Mouse (Mus musculus): ENCODE measurements at regions not wholly inside any gene's neighbourhood (a gene's known extent, or its start where the extent isn't known, plus 50 kb on each side); places are given as distances from the start of the nearest gene placed in this dataset.

GRCm38 (mm10) chr4:62821288-62821687, 144.1 kb upstream of the Zfp618 start:
- Histone ChIP-seq H3K27ac (no peak overlapping the region), H3K4me3 (no peak overlapping the region), H3K27me3 (no peaks in the 10 kb centered on the region), H3K9me3 (replicated peaks) (no peaks in the 10 kb centered on the region), H3K4me2 (no peak overlapping the region), H3K36me3 (ENCODE audit: poor library complexity, severe bottlenecking) (no peaks in the 10 kb centered on the region), H3K9ac (no peak overlapping the region), H3K4me1 (peaks cover 14% of the 10 kb centered on the region)
- 72% methylated on average over 2 of the region's 2 CpGs for WGBS
- no peak for ATAC-seq

- Histone ChIP-seq H3K4me1 (peaks cover 14% of the 10 kb centered on the region), H3K27ac (no peak overlapping the region), H3K9ac (no peak overlapping the region), H3K4me3 (no peak overlapping the region), H3K9me3 (replicated peaks) (no peaks in the 10 kb centered on the region), H3K27me3 (no peaks in the 10 kb centered on the region), H3K4me2 (no peak overlapping the region), H3K36me3 (ENCODE audit: poor library complexity, severe bottlenecking) (no peaks in the 10 kb centered on the region)
- 43% methylated on average over 7 of the region's 7 CpGs for WGBS
- ATAC-seq: no peak
These were observed 142.8 kb upstream of the Zfp618 start for GRCm38 (mm10) chr4:62822568-62822967.

- no peaks in the 10 kb centered on the region for H3K9me3 ChIP-seq (replicated peaks)
- H3K4me1 ChIP-seq: peaks cover 14% of the 10 kb centered on the region
- H3K9ac ChIP-seq: no peak overlapping the region
- no peaks in the 10 kb centered on the region for H3K27me3 ChIP-seq
- H3K27ac ChIP-seq: no peak overlapping the region
- no peak overlapping the region for H3K4me2 ChIP-seq
- 75% methylated on average over 7 of the region's 7 CpGs for WGBS
- ATAC-seq: no peak
- H3K36me3 ChIP-seq (ENCODE audit: poor library complexity, severe bottlenecking): no peaks in the 10 kb centered on the region
- no peak overlapping the region for H3K4me3 ChIP-seq
These were observed 142.3 kb upstream of the Zfp618 start for GRCm38 (mm10) chr4:62823082-62823481.

GRCm38 (mm10) chr4:62823555-62824250, 141.7 kb upstream of the Zfp618 start:
- Histone ChIP-seq H3K4me3 (no peak overlapping the region), H3K36me3 (ENCODE audit: poor library complexity, severe bottlenecking) (no peaks in the 10 kb centered on the region), H3K27ac (no peak overlapping the region), H3K9me3 (replicated peaks) (no peaks in the 10 kb centered on the region), H3K4me2 (no peak overlapping the region), H3K27me3 (no peaks in the 10 kb centered on the region), H3K9ac (no peak overlapping the region), H3K4me1 (peaks cover 14% of the 10 kb centered on the region)
- ATAC-seq: 0 out of 2 replicates have a peak, but pooled peaks have one; percentile 33
- WGBS: 45% methylated on average over 9 of the region's 9 CpGs

- no peak overlapping the region for H3K4me2 ChIP-seq
- ATAC-seq: no peak
- 68% methylated on average over 10 of the region's 10 CpGs for WGBS
- H3K9me3 ChIP-seq (replicated peaks): no peaks in the 10 kb centered on the region
- H3K4me1 ChIP-seq: peaks cover 14% of the 10 kb centered on the region
- no peaks in the 10 kb centered on the region for H3K27me3 ChIP-seq
- H3K9ac ChIP-seq: no peak overlapping the region
- H3K4me3 ChIP-seq: no peak overlapping the region
- no peak overlapping the region for H3K27ac ChIP-seq
- no peaks in the 10 kb centered on the region for H3K36me3 ChIP-seq (ENCODE audit: poor library complexity, severe bottlenecking)
These were observed 140.8 kb upstream of the Zfp618 start for GRCm38 (mm10) chr4:62824581-62824980.

- H3K27ac ChIP-seq: peak overlapping the region; percentile 14; the same call in 1 of the 2 replicates
- 85% methylated on average over 5 of the region's 5 CpGs for WGBS
These were observed 140.1 kb upstream of the Zfp618 start for GRCm38 (mm10) chr4:62825256-62825655.

GRCm38 (mm10) chr4:62828963-62829362, 136.4 kb upstream of the Zfp618 start:
- no peak for ATAC-seq
- Histone ChIP-seq H3K27me3 (no peaks in the 10 kb centered on the region), H3K4me3 (no peak overlapping the region), H3K4me2 (no peak overlapping the region), H3K9ac (no peak overlapping the region), H3K9me3 (replicated peaks) (no peaks in the 10 kb centered on the region), H3K27ac (no peak overlapping the region), H3K36me3 (ENCODE audit: poor library complexity, severe bottlenecking) (no peaks in the 10 kb centered on the region), H3K4me1 (peaks cover 8% of the 10 kb centered on the region)
- 52% methylated on average over 7 of the region's 7 CpGs for WGBS

More at GRCm38 (mm10) chr4:62825256-62825655, 140.1 kb upstream of the Zfp618 start:
- H3K4me1 ChIP-seq: peaks cover 14% of the 10 kb centered on the region
- no peak for ATAC-seq
- H3K36me3 ChIP-seq (ENCODE audit: poor library complexity, severe bottlenecking): no peaks in the 10 kb centered on the region
- H3K9ac ChIP-seq: no peak overlapping the region
- H3K27me3 ChIP-seq: no peaks in the 10 kb centered on the region
- H3K4me2 ChIP-seq: no peak overlapping the region
- H3K9me3 ChIP-seq (replicated peaks): no peaks in the 10 kb centered on the region
- no peak overlapping the region for H3K4me3 ChIP-seq

- Histone ChIP-seq H3K36me3 (ENCODE audit: poor library complexity, severe bottlenecking) (no peaks in the 10 kb centered on the region), H3K9ac (no peak overlapping the region), H3K27me3 (no peaks in the 10 kb centered on the region), H3K4me3 (no peak overlapping the region), H3K9me3 (replicated peaks) (no peaks in the 10 kb centered on the region), H3K4me1 (peaks cover 12% of the 10 kb centered on the region), H3K4me2 (peak overlapping the region; percentile 29), H3K27ac (no peak overlapping the region)
- ATAC-seq: peak; percentile 78
- WGBS: 5% methylated on average over 7 of the region's 7 CpGs
These were observed 131.4 kb upstream of the Zfp618 start for GRCm38 (mm10) chr4:62833944-62834343.

- no peak for ATAC-seq
- H3K4me3 ChIP-seq: no peak overlapping the region
- no peaks in the 10 kb centered on the region for H3K9me3 ChIP-seq (replicated peaks)
- no peak overlapping the region for H3K9ac ChIP-seq
- 66% methylated on average over 6 of the region's 6 CpGs for WGBS
- H3K36me3 ChIP-seq (ENCODE audit: poor library complexity, severe bottlenecking): no peaks in the 10 kb centered on the region
- H3K4me1 ChIP-seq: peaks cover 12% of the 10 kb centered on the region
- H3K4me2 ChIP-seq: no peak overlapping the region
- H3K27me3 ChIP-seq: no peaks in the 10 kb centered on the region
- H3K27ac ChIP-seq: no peak overlapping the region
These were observed 128.5 kb upstream of the Zfp618 start for GRCm38 (mm10) chr4:62836875-62837274.

- Histone ChIP-seq H3K27ac (no peak overlapping the region), H3K9ac (no peak overlapping the region), H3K4me2 (no peak overlapping the region), H3K4me3 (no peak overlapping the region), H3K36me3 (ENCODE audit: poor library complexity, severe bottlenecking) (no peaks in the 10 kb centered on the region), H3K4me1 (no peaks in the 10 kb centered on the region), H3K27me3 (no peaks in the 10 kb centered on the region), H3K9me3 (replicated peaks) (no peaks in the 10 kb centered on the region)
- WGBS: 81% methylated on average over 5 of the region's 5 CpGs
- no peak for ATAC-seq
These were observed 114.8 kb upstream of the Zfp618 start for GRCm38 (mm10) chr4:62850526-62850925.

GRCm38 (mm10) chr4:62853335-62853734, 112.0 kb upstream of the Zfp618 start:
- ATAC-seq: no peak

GRCm38 (mm10) chr4:62856406-62856805, 109.0 kb upstream of the Zfp618 start:
- Histone ChIP-seq H3K4me1 (no peaks in the 10 kb centered on the region), H3K4me2 (no peak overlapping the region), H3K9ac (no peak overlapping the region), H3K27ac (no peak overlapping the region), H3K36me3 (ENCODE audit: poor library complexity, severe bottlenecking) (no peaks in the 10 kb centered on the region), H3K4me3 (no peak overlapping the region), H3K27me3 (no peaks in the 10 kb centered on the region), H3K9me3 (replicated peaks) (no peaks in the 10 kb centered on the region)
- 74% methylated on average over 3 of the region's 3 CpGs for WGBS
- no peak for ATAC-seq

More at GRCm38 (mm10) chr4:62853335-62853734, 112.0 kb upstream of the Zfp618 start:
- Histone ChIP-seq H3K27me3 (no peaks in the 10 kb centered on the region), H3K9ac (no peak overlapping the region), H3K4me2 (no peak overlapping the region), H3K9me3 (replicated peaks) (no peaks in the 10 kb centered on the region), H3K36me3 (ENCODE audit: poor library complexity, severe bottlenecking) (no peaks in the 10 kb centered on the region), H3K4me3 (no peak overlapping the region), H3K4me1 (no peaks in the 10 kb centered on the region), H3K27ac (no peak overlapping the region)
- WGBS: 88% methylated on average over 1 of the region's 1 CpGs

- Histone ChIP-seq H3K4me1 (no peaks in the 10 kb centered on the region), H3K4me3 (no peak overlapping the region), H3K9me3 (replicated peaks) (no peaks in the 10 kb centered on the region), H3K27ac (no peak overlapping the region), H3K27me3 (no peaks in the 10 kb centered on the region), H3K9ac (no peak overlapping the region), H3K36me3 (ENCODE audit: poor library complexity, severe bottlenecking) (no peaks in the 10 kb centered on the region), H3K4me2 (no peak overlapping the region)
- no peak for ATAC-seq
- WGBS: 92% methylated on average over 3 of the region's 3 CpGs
These were observed 102.6 kb upstream of the Zfp618 start for GRCm38 (mm10) chr4:62862756-62863155.
